Mouse (Mus musculus) cerebellum, postnatal 14 days (tissue): ENCODE results near the gene Ppp1r3f.

Source experiments
- DNase-seq, 2 experiments: peaks; one replicate each; pipeline ENCODE4 v3.0.0; 2021; ENCODE audit warnings: mixed read lengths in 2 of 2

The Ppp1r3f gene

GRCm38 (mm10) chrX:7524961-7525360 lies 49.1 kb downstream of the Ppp1r3f start:
- DNase-seq, result peak in 1 of 2 experiments; percentile 1
